Mouse (Mus musculus): ENCODE measurements around the gene Zdhhc12.
"Not testable (repeated sequence)": the region's sequence is repeated elsewhere in the genome, so short reads cannot be mapped to it uniquely, and the experiment has no call there.

The Zdhhc12 gene

DNA sequence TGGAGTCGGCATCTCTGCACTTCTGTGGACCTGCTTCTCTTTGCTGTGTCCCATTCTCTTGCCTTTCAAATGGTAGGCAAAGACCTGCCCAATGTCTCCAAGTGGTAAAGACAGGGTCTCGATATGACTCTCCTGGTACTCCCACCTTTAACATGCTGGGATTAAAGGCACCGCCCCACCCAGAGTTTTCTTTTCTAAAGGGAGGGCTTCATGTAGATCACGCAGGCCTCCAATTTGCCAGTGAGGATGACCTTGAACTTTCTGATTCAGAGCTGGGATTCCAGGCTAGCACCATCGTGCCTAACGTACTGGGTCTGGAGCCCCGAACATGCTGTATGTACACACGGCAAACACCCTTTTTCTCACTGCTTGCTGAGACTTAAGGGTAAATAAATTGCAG is 30.2 kb downstream of the Zdhhc12 start:
- no peak for DNase-seq

DNA sequence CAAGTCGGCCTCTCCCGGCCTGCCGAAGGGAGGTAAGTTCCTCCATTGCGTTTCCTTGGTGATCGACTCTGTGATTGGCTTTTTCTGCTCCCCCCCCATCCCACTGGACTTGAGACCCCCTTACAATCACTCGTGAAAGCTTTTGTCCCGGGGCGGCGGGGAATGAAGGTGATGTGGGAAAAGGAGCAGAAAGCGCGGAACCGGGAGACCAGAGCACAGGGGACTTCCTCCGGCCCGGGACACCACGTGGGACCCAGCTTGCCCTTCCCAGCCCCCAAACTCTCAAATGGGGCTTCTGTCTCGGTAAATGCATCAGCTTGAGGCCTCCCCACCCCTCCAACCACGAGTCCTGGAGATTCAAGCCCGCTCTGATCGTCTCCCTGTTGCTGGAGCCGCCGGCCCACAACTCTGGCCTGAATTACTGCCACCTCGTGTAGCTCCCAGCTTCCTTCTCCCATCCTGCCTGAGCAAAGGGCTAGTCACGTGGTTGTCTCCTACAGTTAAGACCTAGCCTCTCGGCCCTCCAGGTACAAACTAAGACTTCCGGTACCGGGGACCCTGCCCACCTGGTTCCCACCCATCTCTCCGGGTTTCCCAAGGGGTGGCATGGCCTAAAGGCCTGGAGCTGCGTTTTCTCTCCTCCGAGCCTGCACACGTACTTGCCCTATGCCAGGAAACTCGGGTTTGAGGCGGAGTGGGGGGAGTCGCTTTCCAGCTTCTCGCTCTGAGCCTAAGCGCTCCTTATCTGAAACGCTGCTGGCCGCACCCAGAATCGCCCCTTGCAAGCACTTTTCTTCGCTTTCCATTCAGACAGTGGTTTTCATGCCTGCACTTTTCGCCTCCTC is 31.0 kb downstream of the Zdhhc12 start:
- DNase-seq: peak; percentile 48 to 50

DNA sequence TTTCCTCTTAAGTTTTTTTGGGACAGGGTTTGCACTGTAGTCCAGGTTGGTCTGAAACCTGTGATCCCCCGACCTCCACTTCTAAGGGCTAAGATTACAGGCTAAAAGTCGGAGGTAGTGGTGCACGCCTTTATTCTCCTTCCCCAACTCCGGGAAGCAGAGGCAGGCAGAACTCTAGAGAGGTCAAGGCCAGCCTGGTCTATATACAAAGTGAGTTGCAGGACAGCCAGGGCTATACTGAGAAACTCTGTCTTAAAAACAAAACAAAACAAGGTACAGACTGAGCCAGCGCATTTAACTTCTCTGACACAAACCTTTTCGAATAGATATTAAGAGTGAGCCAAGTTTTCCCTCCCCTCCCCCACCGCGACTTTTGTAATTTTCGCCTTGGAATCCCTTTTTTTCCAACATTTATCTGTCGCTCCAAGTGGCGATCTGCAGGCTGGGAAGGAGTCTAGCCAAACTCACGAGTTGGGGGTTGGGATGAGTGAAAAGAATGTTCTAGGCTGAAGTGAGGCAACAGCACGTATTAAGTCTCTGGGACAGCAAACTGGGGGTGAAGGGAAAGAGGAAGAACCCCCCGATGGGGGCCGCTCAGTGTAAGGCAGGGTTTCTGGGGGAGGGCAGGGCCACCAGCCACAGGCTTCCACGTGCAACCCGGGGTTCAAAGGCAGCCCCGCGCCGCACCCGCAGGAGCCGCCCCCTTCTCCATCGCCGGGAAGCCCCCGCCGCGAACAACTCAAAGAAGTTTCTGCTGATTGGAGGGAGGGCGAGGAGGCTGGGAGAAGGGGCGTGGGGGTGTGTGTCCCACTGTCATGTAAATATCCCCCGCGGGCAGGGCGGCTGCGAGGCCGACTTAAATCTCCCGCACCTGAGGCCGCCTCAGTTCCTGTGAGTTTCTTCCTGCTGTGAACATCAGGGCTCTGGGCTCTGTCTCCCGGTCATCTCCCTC is 32.0 kb downstream of the Zdhhc12 start:
- DNase-seq: peak in 1 of 2 experiments; percentile 31

DNA sequence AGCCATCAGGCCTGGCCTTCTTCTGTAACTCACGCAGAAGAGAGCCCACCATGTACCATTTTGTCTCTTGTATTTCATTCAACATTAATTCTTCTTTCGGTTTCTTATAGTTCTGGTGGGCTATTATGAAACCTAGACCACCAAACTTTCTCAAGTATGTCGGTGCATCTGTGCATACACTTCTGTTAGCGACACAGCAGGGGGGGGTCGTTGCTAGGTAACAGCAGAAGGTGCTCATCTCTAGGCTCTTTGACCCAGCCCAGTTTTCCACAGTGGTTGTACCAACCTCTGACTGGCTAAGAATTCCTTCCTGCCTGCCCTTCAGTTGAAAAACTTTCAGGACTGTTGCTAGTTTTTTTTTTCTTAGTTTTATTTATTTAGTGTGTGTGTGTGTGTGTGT is 35.0 kb downstream of the Zdhhc12 start:
- no peak for DNase-seq

DNA sequence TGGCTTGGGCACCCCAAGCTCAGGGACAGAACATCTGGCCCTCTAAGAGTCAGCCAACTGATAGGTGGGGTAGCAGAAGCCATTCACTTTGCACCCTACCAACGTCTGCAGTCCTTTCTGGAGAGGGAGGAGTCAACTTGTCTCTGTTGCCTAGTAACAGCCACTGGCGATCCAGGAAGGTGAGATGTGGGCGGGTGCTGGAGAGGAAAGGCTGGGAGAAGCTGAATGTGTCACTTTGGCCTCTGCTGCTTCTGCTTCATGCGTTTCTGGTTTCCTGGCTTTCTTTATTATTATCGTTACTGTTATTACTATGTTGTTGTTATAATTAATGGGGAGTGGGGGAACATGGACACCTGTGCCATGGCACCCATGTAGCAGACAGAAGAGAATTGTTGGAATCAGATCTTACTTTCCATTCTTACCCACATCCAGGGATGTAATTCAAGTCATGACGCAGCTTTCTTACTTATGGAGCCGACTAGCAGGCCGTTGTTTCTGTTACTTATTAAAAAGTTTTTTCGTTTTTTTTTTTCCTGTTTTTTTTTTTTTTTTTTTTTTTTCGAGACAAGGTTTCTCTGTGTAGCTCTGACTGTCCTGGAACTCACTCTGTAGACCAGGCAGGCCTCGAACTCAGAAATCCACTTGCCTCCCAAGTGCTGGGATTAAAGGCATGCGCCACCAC is 36.1 kb downstream of the Zdhhc12 start, which contains the start of gene Set:
TSS of gene Set (plus strand) at position 156 of the 682 bp plus-strand sequence.
- DNase-seq: no peak

DNA sequence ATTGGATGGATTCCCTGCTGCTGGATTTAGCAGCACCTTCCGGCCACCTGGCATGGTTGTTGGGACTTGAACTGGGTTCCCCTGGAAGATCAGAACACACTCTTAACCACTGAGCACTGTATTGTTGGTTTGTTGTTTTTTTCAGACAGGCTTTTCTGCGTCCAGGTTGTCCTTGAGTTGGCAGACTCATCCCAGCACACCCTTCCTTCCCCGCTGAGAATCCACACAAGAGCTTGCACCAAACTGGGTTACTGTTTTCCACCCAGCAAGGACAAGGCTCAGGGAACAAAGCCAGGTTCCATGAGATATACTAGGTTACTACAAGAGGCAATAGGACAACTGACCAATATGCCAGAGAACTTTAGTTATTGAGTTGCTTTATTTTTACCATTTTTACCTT is 36.7 kb downstream of the Zdhhc12 start:
- no peak for DNase-seq

DNA sequence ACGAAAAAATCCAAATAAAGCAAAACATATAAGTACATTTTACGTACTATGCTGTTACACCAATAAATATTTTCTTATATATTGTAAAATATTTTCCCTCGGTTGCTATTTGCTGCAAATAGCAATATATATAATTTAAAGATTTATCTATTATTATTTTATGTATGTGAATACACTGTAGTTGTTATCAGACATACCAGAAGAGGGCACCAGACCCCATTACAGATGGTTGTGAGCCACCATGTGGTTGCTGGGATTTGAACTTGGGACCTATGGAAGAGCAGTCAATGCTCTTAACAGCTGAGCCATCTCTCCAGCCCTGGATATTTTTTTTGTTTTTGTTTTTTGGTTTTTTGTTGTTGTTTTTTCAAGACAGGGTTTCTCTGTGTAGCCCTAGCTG is 38.1 kb downstream of the Zdhhc12 start:
- DNase-seq: not testable (repeated sequence)

DNA sequence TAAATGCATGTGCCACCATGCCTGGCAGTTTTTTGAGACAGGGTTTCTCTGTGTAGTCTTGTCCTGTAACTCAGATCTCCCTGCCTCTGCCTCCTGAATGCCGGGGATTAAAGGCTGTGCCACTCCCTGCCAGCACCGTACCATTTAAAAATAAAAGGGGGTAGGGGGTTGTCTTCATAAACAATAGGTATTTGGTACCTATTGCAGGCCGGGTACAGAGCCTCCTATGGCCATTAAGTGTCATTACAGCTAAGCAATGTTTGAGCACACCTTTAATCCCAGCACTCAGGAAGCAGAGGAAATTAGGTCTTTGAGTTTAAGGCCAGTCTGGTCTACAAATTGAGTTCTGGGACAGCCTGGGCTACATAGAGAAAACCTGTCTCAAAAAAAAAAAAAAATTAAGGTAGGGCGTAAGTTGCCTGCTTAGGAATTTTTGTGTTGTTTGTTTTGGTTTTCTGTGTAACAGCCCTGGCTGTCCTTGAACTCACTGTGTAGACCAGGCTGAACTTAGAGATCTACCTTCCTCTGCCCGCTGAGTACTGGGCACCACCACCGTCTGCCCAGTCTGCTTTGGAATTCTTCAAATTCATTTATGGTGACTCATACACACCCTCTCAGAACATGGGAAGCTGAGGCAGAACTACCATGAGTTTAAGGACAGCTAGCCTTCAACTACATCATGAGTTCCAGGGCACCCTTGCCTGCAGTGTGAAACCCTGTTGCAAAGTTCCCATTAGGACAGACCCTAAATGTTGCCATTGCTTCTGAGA is 41.3 kb downstream of the Zdhhc12 start:
- no peak for DNase-seq

DNA sequence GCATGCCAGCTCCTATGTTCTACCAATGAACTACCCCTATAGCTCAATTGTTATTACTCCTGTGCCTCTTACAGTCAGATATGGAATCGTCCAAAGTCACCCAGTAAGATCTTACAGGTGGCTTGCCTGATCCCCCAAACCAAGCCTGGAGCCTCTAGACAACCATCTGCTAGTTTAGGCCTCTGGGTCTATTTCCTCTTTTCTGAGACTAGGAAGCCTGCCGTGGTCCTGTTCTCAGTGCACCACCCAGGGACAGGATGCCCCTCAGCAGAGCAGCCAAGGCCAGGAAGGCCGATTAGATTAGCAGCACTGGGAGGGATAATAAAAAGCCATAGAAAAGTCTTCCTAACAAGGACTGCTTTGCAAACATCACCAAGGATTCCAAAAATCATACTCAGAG is 43.6 kb downstream of the Zdhhc12 start:
- no peak for DNase-seq

DNA sequence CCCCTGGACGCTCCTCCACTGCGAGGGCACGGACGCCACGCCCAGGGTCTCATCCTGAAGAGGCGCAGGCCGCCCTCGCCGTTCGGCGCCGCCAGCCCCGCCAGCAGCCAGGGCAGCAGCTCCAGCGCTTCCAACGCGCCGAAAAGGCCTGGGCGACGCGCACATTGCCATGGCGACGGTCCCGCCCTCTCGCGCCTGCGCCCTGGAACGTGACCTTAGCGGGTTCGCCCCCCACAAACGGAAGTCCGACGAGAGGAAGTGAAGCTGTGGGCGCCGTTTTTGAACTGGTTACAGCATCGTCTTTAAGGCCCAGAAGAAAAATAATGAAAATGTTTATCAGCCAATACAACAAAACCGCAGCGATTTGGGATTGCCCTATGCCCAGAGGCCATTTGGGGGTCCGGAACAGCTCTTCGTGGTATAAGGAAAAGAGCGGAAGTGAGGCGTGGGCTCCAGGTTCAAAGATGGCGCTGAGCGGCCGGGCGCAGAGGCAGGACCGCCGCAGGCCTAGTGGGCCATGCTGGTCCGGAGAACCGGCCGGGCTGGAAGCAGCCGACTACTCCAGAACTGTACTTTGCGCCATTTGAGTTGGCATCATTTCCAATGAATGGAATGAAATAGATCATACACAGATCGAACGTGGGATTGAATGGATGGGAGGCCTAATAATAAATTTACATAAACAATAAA is 44.6 kb downstream of the Zdhhc12 start, which contains the start of gene Wdr34:
TSS of gene Wdr34 (minus strand) at position 183 of the 690 bp plus-strand sequence.
- peak; percentile 99 for DNase-seq

DNA sequence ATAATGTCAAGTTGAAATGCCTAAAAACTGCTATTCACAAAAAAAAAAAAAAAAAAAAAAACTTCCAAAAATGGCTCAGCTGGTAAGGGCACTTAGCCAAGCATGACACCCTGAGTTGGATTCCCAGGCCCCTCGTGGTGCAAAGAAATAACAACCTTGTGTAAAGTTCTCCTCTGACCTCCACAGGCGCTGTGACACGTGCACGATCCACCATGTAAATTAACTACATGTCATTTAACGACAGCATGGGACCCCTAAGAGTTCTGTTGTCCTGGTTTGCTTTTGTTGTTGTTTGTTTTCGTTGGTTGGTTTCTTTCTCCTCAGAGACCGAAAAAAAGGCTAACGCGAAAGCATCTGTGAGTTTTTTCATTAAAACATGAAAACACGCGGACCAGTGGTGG is 45.3 kb downstream of the Zdhhc12 start:
- DNase-seq: no peak

DNA sequence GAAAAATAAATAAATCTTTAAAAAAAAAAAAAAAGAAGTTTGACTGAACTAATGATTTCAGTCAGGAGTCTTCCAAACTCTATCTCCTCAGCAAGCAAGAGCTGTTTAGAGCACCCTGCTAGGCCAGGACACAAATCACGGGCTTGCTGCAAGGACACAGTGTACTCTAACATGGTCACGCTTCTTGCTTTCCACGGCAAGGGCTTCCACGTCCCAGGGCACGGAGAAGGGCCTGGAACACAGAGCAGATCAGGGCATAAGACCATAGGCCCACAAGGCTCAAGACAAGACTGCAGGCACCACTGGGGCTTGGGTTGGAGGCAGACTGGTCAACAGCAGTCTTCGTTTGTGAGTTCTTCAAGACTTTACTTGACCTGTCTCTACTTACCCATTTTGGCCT is 46.3 kb downstream of the Zdhhc12 start:
- no peak for DNase-seq

DNA sequence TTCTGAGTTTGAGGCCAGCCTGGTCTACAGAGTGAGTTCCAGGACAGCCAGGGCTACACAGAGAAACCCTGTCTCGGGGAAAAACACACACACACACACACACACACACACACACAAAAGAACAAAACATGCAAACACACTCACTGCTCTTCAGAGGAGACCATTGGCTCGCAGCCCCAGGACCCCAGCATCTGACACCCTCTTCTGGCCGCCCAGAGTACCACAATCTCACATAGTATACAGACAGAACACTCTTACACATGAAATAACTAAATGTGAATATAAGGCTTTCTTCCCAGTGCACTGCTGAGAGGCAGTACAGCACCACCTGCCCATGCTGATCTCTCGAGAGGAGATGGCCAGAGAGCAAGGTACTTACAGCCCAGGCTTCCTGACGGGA is 48.9 kb downstream of the Zdhhc12 start:
- no peak for DNase-seq

DNA sequence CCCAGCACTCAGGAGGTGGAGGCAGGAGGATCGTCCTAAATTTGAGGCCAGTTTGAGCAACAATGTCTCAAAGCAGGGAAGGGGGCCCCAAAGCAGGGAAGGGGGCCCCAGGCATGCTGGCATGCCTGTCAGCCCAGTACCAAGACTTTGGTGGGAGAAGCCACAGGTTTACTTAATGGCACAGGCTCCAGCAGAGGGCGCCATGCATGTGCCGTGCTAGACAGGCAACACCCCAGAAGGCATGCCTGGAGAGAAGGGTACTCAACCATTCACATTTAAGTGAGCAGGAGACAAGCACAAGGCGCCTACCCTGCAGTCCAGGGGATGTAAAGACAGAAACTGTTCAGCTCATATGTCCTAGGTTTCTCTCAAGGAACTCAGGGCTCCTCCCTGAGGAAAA is 51.0 kb downstream of the Zdhhc12 start:
- peak; percentile 87 to 95 for DNase-seq

All from cerebellum, postnatal 14 days (tissue).